Mouse (Mus musculus) intestine, embryonic 15.5 days (tissue): ENCODE measurements at regions not wholly inside any gene's neighbourhood (a gene's known extent, or its start where the extent isn't known, plus 50 kb on each side); places are given as distances from the start of the nearest gene placed in this dataset.

Source experiments
- ATAC-seq: fragments of 200-750 bp; cut with Nextera tagmentation; 2 replicates; pipeline ENCODE4 v1.8.0; 2017; ENCODE audit warnings: moderate TSS enrichment, moderate library complexity
- H3K27ac ChIP-seq: fragments of 300-500 bp; sonication (generic); 2 replicates; pipeline ENCODE4 v1.5.1; 2015; ENCODE audit warnings: mild to moderate bottlenecking, inconsistent platforms
- H3K27me3 ChIP-seq: fragments of 300-500 bp; sonication (generic); replicated peaks from 2 replicates; pipeline ENCODE4 v1.6.1; 2015; ENCODE audit warnings: inconsistent platforms
- H3K36me3 ChIP-seq: fragments of 300-500 bp; sonication (generic); 2 replicates; pipeline ENCODE4 v1.6.1; 2015; ENCODE audit warnings: inconsistent platforms
- H3K4me1 ChIP-seq: fragments of 300-500 bp; sonication (generic); replicated peaks from 2 replicates; pipeline ENCODE4 v1.6.1; 2015; ENCODE audit warnings: inconsistent platforms
- H3K4me2 ChIP-seq: fragments of 300-500 bp; sonication (generic); replicated peaks from 2 replicates; pipeline ENCODE4 v1.6.1; 2015; ENCODE audit warnings: mild to moderate bottlenecking, inconsistent platforms
- H3K4me3 ChIP-seq: fragments of 300-500 bp; sonication (generic); replicated peaks from 2 replicates; pipeline ENCODE4 v1.5.1; 2015; ENCODE audit warnings: inconsistent platforms
- H3K9ac ChIP-seq: fragments of 300-500 bp; sonication (generic); 2 replicates; pipeline ENCODE4 v1.6.1; 2015; ENCODE audit warnings: inconsistent platforms
- H3K9me3 ChIP-seq: fragments of 300-500 bp; sonication (generic); 2 replicates; pipeline ENCODE4 v1.6.1; 2016; ENCODE audit warnings: inconsistent platforms
- WGBS: fragments of 180-500 bp; shearing (Covaris S2); methylation state at CpG from one replicate; pipeline ENCODE4 v1.1.7; 2015; 5-methylcytosine and 5-hydroxymethylcytosine counted together

DNA sequence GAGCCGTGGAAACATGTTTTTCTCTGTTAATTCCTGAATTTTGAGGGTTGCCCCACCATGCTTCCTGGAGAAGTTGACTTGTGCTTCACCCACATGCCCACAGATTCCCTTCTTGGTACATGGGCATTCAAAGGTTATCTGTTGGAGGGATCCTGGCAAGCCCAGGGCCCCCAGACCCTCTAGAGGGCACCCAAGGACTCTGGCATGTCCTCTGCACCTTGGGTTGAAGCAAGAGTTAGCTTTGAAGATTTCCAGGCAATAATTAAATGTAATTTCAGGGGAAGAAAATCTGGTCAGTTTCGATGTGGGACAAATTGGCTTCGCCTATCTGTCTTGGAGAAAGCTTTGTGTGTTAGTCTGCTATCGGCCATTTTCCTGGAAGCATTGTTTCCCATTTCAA, 339.0 kb upstream of the Zmiz1 start:
- H3K27me3 ChIP-seq, result no peaks in the 10 kb centered on the region
- H3K4me3 ChIP-seq, result no peak overlapping the region
- H3K36me3 ChIP-seq, result no peaks in the 10 kb centered on the region
- H3K4me2 ChIP-seq, result no peak overlapping the region
- no peaks in the 10 kb centered on the region for H3K9me3 ChIP-seq
- no peak for ATAC-seq
- no peak overlapping the region for H3K27ac ChIP-seq
- no peak overlapping the region for H3K9ac ChIP-seq
- WGBS, result 76% methylated on average over 4 of the region's 4 CpGs
- 0 out of 2 replicates have a peak, but pooled peaks cover 4% of the 10 kb centered on the region for H3K4me1 ChIP-seq

DNA sequence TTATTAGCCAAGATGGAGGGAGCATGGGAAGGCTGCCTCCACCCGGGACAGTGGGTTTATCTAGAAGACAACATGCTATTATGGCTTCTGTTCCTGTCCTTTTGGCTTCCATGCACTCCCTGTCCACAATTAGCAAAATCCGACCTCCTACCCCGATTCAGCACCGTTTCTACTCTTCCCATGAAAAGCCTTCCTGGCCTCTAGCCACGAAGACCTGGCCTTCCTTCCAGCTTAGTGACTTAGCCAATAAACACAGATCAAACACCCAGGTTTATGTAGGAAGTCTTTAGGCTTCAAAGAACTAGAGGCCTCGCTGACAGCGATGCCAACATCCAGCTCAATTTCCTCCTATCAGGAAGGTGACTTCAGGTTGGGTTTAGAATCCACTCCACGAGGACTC, 338.5 kb upstream of the Zmiz1 start:
- Histone ChIP-seq H3K36me3 (no peaks in the 10 kb centered on the region), H3K27ac (no peak overlapping the region), H3K9ac (no peak overlapping the region), H3K4me1 (0 out of 2 replicates have a peak, but pooled peaks cover 4% of the 10 kb centered on the region), H3K4me3 (no peak overlapping the region), H3K9me3 (no peaks in the 10 kb centered on the region), H3K4me2 (no peak overlapping the region), H3K27me3 (no peaks in the 10 kb centered on the region)
- no peak for ATAC-seq
- WGBS, result 56% methylated on average over 8 of the region's 8 CpGs

DNA sequence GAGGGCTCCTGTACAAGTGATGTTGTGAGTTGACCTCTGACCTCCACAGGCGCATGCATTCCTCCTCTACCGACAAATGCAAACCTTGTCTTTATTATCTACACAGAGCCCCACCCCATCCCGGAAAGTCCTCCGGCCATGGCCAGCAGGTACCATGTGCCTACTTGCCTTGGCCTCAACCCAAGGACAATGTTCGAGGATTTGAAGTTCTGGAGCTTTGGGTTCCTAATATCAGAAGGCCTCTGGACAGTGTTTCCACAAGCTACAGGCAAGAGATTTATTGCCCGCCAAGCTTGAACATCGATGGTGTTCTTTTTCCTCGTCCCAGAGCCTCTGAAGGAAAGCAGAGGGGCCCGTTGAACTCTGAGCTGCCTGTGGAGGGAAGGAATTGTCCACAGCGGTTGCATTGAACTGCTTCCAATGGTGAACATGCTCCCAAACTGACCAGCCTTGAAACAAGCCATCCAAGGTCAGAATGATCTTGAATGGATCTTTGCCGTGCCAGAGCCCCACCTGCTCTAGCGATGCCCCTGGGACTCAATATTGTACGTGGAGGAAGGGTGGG, 335.9 kb upstream of the Zmiz1 start:
- Histone ChIP-seq H3K27ac (no peak overlapping the region), H3K4me1 (0 out of 2 replicates have a peak, but pooled peaks cover 4% of the 10 kb centered on the region), H3K4me2 (no peak overlapping the region), H3K9me3 (no peaks in the 10 kb centered on the region), H3K9ac (no peak overlapping the region), H3K4me3 (no peak overlapping the region), H3K27me3 (no peaks in the 10 kb centered on the region), H3K36me3 (no peaks in the 10 kb centered on the region)
- no peak for ATAC-seq
- 55% methylated on average over 13 of the region's 13 CpGs for WGBS

DNA sequence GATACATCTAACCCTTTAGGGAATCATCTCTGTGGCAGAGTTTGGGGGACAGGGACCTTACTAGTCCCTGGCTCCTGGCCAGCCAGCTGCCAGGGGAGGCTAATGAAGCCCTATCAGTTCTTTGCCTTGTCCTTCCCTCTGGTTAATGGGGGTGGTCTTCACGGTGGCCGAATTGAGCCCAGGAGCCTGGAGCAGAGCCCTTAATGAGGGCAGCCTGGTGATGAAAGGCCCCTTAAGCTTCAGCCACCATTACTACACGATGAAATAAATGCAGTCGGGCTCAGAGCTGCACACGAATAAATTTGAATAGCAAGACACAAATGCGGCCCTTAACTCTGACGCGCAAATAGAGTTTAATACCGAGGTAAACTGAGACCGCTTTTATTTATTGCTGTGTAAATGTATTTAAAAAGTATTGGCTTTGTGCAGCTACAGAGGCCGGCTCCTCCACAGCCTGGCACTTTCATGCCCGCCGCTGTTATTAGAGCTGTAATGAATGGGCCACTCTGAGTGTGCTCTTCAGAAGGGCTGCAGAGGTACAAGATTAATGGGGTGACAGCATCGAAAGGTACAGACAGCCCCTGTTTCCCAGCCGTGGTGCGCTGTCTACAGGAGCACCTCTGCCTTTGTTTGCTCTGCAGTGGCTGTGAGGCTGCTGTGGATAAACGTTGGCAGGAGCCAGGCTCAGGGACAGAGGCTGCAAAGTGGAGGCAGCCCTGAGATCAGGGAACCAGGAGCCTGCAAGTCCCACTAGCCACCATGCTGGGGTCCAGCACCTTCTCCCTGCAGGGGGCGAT, 335.2 kb upstream of the Zmiz1 start:
- no peak overlapping the region for H3K9ac ChIP-seq
- H3K4me2 ChIP-seq, result no peak overlapping the region
- 0 out of 2 replicates have a peak, but pooled peaks have one; percentile 8 for ATAC-seq
- no peaks in the 10 kb centered on the region for H3K27me3 ChIP-seq
- WGBS, result 47% methylated on average over 18 of the region's 18 CpGs
- H3K36me3 ChIP-seq, result no peaks in the 10 kb centered on the region
- H3K4me3 ChIP-seq, result no peak overlapping the region
- no peaks in the 10 kb centered on the region for H3K9me3 ChIP-seq
- no peak overlapping the region for H3K27ac ChIP-seq
- 0 out of 2 replicates have a peak, but pooled peaks cover 4% of the 10 kb centered on the region for H3K4me1 ChIP-seq

DNA sequence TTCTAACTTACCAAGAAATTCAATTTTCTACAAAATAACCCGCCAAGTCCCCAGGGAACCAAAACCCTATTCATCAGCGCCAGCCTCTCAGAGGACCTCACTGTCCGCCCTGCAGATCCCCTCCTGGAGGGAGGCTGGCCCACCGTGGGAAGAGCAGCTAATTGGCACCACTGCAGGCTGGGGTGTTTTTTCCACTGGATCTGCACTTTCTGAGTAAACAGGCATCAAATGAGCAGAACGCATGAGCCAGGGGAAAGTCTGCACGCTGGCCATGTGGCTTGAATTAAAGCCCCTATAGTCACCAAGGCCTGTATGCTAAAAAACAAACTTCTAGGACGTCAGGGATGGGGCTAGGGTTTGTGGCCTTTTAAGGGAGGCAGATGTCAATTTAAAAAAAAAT, 332.4 kb upstream of the Zmiz1 start:
- Histone ChIP-seq H3K4me2 (no peak overlapping the region), H3K36me3 (no peaks in the 10 kb centered on the region), H3K27me3 (no peaks in the 10 kb centered on the region), H3K4me3 (no peak overlapping the region), H3K27ac (no peak overlapping the region), H3K9ac (no peak overlapping the region), H3K4me1 (0 out of 2 replicates have a peak, but pooled peaks cover 4% of the 10 kb centered on the region), H3K9me3 (no peaks in the 10 kb centered on the region)
- WGBS, result 67% methylated on average over 7 of the region's 7 CpGs
- no peak for ATAC-seq

DNA sequence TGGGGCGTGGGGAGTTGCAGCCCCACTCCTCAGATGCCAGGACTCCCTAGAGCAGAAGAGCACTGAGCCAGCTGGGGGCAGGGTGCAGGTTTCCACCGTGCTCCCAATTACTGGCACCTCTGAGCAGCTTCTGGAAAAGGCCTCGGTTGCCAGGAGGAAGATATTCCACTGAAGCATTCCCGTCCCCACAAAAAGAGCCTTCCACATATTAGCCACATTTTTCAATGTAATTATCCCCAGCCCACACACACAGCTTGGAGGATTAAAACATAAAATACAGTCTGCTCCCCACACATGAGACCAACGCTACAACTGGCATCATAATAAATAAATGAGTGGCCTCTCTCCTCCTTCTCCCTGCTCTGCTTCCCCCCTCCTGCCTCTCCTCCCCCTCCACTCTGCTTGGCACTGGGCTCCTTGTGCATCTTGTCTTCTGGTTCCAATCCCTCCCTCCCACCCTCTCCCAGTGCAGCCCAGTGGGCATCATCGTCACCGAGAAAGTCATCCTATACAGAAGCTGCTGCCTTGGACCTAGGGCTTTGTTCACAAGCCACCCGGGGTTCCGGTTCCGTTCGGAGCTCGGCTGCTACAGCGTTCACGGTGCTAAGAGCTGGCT, 331.3 kb upstream of the Zmiz1 start:
- WGBS, result 60% methylated on average over 14 of the region's 14 CpGs
- Histone ChIP-seq H3K4me1 (0 out of 2 replicates have a peak, but pooled peaks cover 4% of the 10 kb centered on the region), H3K36me3 (no peaks in the 10 kb centered on the region), H3K4me2 (no peak overlapping the region), H3K9ac (no peak overlapping the region), H3K27ac (no peak overlapping the region), H3K9me3 (no peaks in the 10 kb centered on the region), H3K4me3 (no peak overlapping the region), H3K27me3 (no peaks in the 10 kb centered on the region)
- no peak for ATAC-seq

DNA sequence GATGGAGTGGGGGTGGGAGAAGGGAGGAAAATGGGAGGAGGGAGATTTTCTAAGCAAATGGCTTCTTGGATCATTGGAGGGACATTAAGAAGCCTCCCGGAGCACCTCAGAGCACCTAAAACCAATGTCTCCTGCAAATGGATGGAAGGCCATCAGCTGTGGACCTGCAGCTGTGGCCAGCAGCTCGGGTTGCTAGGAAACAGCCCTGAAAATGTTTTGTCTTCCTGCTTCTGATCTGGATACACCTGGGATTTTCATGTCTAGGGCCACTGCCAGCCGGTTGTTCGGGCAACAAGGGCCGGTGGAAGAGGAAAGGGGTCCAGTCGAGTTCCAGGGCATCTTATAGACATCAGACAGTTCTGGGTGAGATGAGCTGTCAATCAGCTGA, 330.8 kb upstream of the Zmiz1 start:
- no peak overlapping the region for H3K4me3 ChIP-seq
- H3K27me3 ChIP-seq, result no peaks in the 10 kb centered on the region
- no peak overlapping the region for H3K9ac ChIP-seq
- no peak for ATAC-seq
- 0 out of 2 replicates have a peak, but pooled peaks cover 4% of the 10 kb centered on the region for H3K4me1 ChIP-seq
- no peak overlapping the region for H3K4me2 ChIP-seq
- whole genome bisulfite sequencing, result 68% methylated on average over 6 of the region's 6 CpGs
- no peak overlapping the region for H3K27ac ChIP-seq
- H3K9me3 ChIP-seq, result no peaks in the 10 kb centered on the region
- H3K36me3 ChIP-seq, result no peaks in the 10 kb centered on the region

DNA sequence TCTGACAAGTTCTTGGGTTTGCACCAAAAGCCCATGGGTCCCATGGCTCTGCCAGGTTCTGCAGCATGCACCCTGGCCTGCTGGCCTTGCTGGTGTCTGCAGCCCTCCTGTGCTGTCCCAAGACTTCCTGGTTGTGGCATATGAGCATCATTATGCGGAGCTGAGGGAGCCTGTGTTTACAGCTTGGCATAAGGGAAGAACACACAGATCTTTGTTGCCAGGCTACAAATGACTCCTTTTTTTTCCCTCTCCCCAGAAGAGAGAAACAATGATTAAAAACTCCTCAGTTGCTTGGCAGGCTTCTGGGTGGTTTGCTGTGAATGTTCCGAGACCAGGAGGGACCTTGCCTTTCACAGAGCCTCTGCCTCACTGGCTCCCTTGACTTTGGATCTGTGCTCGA, 323.6 kb upstream of the Zmiz1 start:
- H3K27me3 ChIP-seq, result no peaks in the 10 kb centered on the region
- H3K4me2 ChIP-seq, result no peak overlapping the region
- peaks cover 18% of the 10 kb centered on the region; the same call in 1 of the 2 replicates for H3K4me1 ChIP-seq
- ATAC-seq, result no peak
- H3K9ac ChIP-seq, result no peak overlapping the region
- 72% methylated on average over 3 of the region's 3 CpGs for WGBS
- H3K9me3 ChIP-seq, result no peaks in the 10 kb centered on the region
- H3K27ac ChIP-seq, result no peak overlapping the region
- H3K36me3 ChIP-seq, result no peaks in the 10 kb centered on the region
- no peak overlapping the region for H3K4me3 ChIP-seq

DNA sequence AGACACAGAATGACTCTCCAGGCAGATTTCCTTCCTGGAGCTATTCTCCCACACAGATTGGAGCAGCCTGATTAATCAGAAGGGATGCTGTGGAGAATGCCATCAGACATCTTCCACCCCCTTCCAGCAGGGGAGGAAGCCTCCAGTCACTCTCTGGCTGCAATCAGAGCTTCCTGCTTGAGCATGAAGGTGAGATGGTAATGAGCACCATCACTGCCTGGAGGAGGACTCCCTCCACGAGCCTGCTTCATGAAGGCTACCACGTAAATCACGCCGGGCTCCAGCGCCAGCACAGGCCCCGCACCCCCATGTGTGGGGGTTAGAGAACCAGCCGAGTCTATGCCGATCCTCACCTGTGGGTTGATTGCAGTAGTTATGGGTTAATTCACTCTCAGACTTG, 321.7 kb upstream of the Zmiz1 start:
- Histone ChIP-seq H3K36me3 (no peaks in the 10 kb centered on the region), H3K9me3 (no peaks in the 10 kb centered on the region), H3K4me3 (no peak overlapping the region), H3K4me2 (no peak overlapping the region), H3K9ac (no peak overlapping the region), H3K27ac (no peak overlapping the region), H3K4me1 (peaks cover 25% of the 10 kb centered on the region), H3K27me3 (no peaks in the 10 kb centered on the region)
- ATAC-seq, result no peak
- 85% methylated on average over 8 of the region's 8 CpGs for WGBS

DNA sequence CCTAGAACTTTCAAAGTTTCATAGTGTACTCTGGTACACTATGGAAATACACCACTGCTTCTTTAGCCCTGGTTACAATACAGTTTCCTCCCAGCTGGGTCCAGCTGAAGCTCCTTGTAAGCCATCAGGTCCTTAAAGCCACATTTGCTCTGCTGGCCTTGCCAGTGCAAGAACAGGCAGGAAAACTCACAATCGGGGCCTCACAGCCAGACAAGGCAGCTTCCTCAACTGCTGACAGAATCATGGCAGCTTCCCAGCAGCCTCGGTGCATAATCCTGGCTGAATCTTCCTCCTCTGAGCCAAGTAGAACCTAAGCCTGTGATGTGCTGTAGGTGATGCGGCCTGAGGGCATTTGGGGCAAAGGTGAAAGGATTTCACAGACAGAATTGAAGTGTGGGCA, 320.5 kb upstream of the Zmiz1 start:
- H3K27ac ChIP-seq, result no peak overlapping the region
- no peak overlapping the region for H3K9ac ChIP-seq
- ATAC-seq, result 0 out of 2 replicates have a peak, but pooled peaks have one; percentile 56

DNA sequence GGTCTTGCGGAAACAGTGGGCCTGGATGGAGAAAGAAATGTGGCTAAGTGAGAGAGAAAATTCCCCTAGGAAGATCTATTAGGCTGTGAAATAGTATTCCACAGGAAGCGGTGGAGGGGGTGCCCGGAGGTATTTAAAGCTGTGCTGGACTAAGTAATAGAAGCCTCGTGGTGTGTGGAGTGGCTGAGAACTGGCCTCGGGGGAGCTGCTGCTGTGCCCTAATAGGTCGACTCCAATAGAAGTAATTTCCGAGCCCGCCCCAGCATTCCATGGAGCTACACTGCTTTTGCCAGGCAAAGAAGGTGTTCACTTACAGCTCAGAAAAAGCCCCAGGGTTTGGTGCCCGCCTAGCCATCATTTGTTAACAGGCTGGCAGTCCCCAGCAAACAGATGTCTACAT, 317.1 kb upstream of the Zmiz1 start:
- 45% methylated on average over 9 of the region's 9 CpGs for WGBS
- Histone ChIP-seq H3K4me3 (no peak overlapping the region), H3K4me2 (no peak overlapping the region), H3K36me3 (no peaks in the 10 kb centered on the region), H3K9ac (no peak overlapping the region), H3K4me1 (peaks cover 25% of the 10 kb centered on the region), H3K27ac (peak overlapping the region; percentile 23; the same call in 1 of the 2 replicates), H3K9me3 (no peaks in the 10 kb centered on the region), H3K27me3 (no peaks in the 10 kb centered on the region)
- no peak for ATAC-seq

More for the DNA sequence above, 320.5 kb upstream of the Zmiz1 start:
- Histone ChIP-seq H3K36me3 (no peaks in the 10 kb centered on the region), H3K9me3 (no peaks in the 10 kb centered on the region), H3K4me1 (peaks cover 25% of the 10 kb centered on the region), H3K4me2 (no peak overlapping the region), H3K27me3 (no peaks in the 10 kb centered on the region), H3K4me3 (no peak overlapping the region)
- 46% methylated on average over 3 of the region's 3 CpGs for WGBS

DNA sequence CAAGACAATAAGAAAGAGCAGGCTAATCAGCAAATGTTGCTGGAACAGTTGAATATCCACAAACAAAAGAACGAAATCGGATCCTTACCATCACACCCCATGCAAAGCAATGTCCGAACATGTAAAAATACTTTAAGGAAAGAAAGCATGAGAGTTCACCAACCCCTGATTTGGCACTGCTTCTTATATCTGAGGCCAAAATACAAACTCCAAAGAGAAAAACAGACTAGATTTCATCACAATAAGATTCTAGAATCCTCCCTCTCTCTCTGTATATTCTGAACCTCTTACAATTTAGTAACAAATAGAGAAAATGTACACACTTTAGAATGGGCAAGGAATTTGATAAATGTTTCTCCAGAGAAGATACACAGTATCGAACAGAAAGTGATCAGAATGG, 315.9 kb upstream of the Zmiz1 start:
- no peaks in the 10 kb centered on the region for H3K9me3 ChIP-seq
- H3K27ac ChIP-seq, result no peak overlapping the region
- H3K9ac ChIP-seq, result no peak overlapping the region
- H3K27me3 ChIP-seq, result no peaks in the 10 kb centered on the region
- H3K36me3 ChIP-seq, result no peaks in the 10 kb centered on the region
- H3K4me1 ChIP-seq, result peaks cover 20% of the 10 kb centered on the region
- WGBS, result 86% methylated on average over 4 of the region's 4 CpGs
- ATAC-seq, result no peak
- H3K4me3 ChIP-seq, result no peak overlapping the region
- no peak overlapping the region for H3K4me2 ChIP-seq
